Comparison of ENCODE assay signal across 13 mouse cellular contexts in genomic region chr6:37364361-37364760, GRCm38 (mm10).
A peak's percentile ranks its signal among the peaks of the same experiment; 100 is the strongest.
DNase-seq lines count a peak whose midpoint lies in the region; TF ChIP-seq lines count a peak whose summit lies in the region.
"Had no signal": no experiment of that assay in that cellular context is flagged by ENCODE, and none has a peak within 500 bp of the region (broad histone marks: within the 10 kb centered on the region; RNA-seq: fewer than 3 reads in every experiment).

No protein-coding gene starts in this region.

- H3K4me3 ChIP-seq in lung, adult 2 months (replicated peaks; ENCODE audit: extremely low read depth, low read depth, low read length) = no peak overlapping the region
- H3K4me3 ChIP-seq: limb, embryonic 13.5 days had no signal

- DNase-seq in heart, adult 11 months = peak; percentile 79
- no peak for DNase-seq in heart, adult 8-10 months (ENCODE audit: low spot score)
- DNase-seq in lung, adult 2 months = no peak
- DNase-seq in lung, postnatal 36 days = no peak
- peak; percentile 74 for DNase-seq in ES-CJ7 (ENCODE audit: low read depth, low spot score)
- DNase-seq in naive thymus-derived CD4-positive, alpha-beta T cell, adult 2 months (ENCODE audit: low read depth) = peak; percentile 15
- DNase-seq in spleen, postnatal 14 days (ENCODE audit: low spot score in 2 of 2) = no peak
- DNase-seq in layer of hippocampus, adult 18-20 months (ENCODE audit: low spot score in 2 of 2) = no peak
- DNase-seq: cerebellum, postnatal 14 days; heart, postnatal 4 days; kidney, adult 9 months; right cerebral cortex, postnatal 4 days had no signal

- peak; percentile 36 for TF ChIP-seq CTCF in lung, adult 2 months (IDR thresholded peaks at IDR 0.05; ENCODE audit: insufficient read depth, low read length)

- WGBS in lung, adult 2 months = 95% methylated on average over 8 of the region's 8 CpGs

- no peak for TF ChIP-seq POLR2A in lung, adult 2 months (IDR thresholded peaks at IDR 0.05; ENCODE audit: borderline replicate concordance, extremely low read depth, low read depth, low read length)

- peaks cover 3% of the 10 kb centered on the region; the same call in 1 of the 2 replicates for H3K4me1 ChIP-seq in lung, adult 2 months (ENCODE audit: control insufficient read depth, insufficient read depth, low read length)

Comparison
In these comparisons a context has a peak if more than half of its experiments do, and no peak if none do; other contexts are left out.
1. DNase-seq: peak in heart, adult 11 months (single experiment), ES-CJ7 (single experiment) and naive thymus-derived CD4-positive, alpha-beta T cell, adult 2 months (single experiment); none in heart, adult 8-10 months (single experiment), lung, adult 2 months (single experiment), lung, postnatal 36 days (single experiment), spleen, postnatal 14 days (0 of 2) and layer of hippocampus, adult 18-20 months (0 of 2).